Mouse (Mus musculus) lung, postnatal 0 days (tissue): ENCODE data around the gene St8sia1.

ENCODE experiments used
- CTCF ChIP-seq: IDR thresholded peaks from 2 replicates; pipeline ENCODE4 v1.5.1; 2016; ENCODE audit warnings: antibody characterized with exemption, mild to moderate bottlenecking
- EP300 ChIP-seq: IDR thresholded peaks from 2 replicates; pipeline ENCODE4 v1.6.1; 2016; ENCODE audit warnings: antibody characterized with exemption, mild to moderate bottlenecking, control low read depth

DNA sequence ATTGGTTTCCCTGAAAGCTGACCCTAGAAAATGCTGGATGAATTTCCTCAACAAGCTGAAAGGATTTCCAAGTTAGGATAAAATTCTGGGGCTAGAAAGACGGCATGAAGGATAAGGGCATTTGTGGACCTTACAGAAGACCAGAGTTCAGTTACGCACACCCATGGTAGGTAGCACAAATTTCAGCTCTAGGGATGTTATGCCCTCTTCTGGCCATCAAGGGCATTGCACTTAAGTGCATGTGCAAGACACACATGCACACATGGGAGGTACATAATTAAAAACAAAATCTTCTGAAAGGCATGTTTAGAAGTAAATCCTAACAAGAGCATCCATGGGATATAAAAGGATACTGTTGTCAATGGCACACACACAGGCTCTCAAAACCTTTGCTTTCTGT, 105.3 kb downstream of the St8sia1 start:
- TF ChIP-seq EP300 (no peak), CTCF (peak; percentile 56)
